Mouse (Mus musculus) urinary bladder, postnatal 14 days (tissue): Measurements from ENCODE around the gene Gcsh.

Experiments used
- DNase-seq: peaks from one replicate; pipeline ENCODE4 v3.0.0; 2021; ENCODE audit warnings: low spot score

The Gcsh gene

GRCm38 (mm10) chr8:116993095-116993867 lies at the start of gene Gcsh:
Gcsh (minus strand) TSS chr8:116993537.
- DNase-seq = peak; percentile 99

GRCm38 (mm10) chr8:117039843-117040242 lies 46.5 kb upstream of the Gcsh start:
- no peak for DNase-seq

- DNase-seq = no peak
Measured at GRCm38 (mm10) chr8:117037374-117037935, 44.1 kb upstream of the Gcsh start.

GRCm38 (mm10) chr8:117033393-117033792 lies 40.1 kb upstream of the Gcsh start:
- no peak for DNase-seq

GRCm38 (mm10) chr8:117032609-117033008 lies 39.3 kb upstream of the Gcsh start:
- no peak for DNase-seq

- DNase-seq = no peak
Measured at GRCm38 (mm10) chr8:117031476-117031875, 38.1 kb upstream of the Gcsh start.

DNA sequence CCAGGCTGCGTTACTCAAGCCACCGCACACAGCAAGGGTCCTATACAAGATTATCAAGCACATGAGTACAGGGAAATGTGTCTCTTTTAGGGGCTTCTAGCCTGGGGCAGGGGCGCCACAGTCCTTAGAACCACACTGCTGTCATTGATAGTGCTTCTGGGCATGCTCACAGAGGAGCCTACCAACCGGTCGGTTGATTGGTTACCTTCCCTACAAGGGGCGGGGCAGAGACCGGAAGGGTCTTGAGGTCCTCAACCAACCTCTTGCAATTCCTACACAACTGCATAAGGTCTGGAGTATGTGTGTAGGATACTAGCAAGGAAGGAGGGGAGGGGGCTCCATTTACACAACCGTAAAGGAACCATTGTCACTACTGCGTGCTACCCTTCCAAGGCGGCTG lies 35.3 kb upstream of the Gcsh start:
- DNase-seq = no peak

GRCm38 (mm10) chr8:117027601-117028000 lies 34.3 kb upstream of the Gcsh start:
- DNase-seq = no peak

- DNase-seq = no peak
Measured at GRCm38 (mm10) chr8:117022297-117022993, 29.1 kb upstream of the Gcsh start.

- no peak for DNase-seq
Measured at GRCm38 (mm10) chr8:117019323-117020275, 26.3 kb upstream of the Gcsh start.

DNA sequence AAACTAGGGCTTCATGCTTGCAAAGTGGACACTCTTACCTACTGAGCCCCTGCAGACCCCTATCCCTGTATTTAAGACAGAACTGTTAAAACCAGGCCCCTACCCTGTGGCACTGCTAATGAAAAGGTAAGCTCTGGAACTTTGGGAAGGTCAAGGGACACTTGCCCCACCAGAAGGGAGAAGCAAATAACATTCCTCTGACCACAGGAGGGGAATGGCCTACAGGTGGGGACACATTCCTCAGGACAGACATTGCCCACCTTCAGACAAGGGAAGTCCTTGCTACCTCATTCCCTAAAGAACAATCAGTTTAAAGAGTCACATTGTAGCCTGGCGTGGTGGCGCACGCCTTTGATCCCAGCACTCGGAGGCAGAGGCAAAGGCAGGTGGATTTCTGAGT lies 24.6 kb upstream of the Gcsh start:
- DNase-seq = no peak

- no peak for DNase-seq
Measured at GRCm38 (mm10) chr8:117017006-117017405, 23.7 kb upstream of the Gcsh start.

- no peak for DNase-seq
Measured at GRCm38 (mm10) chr8:117015670-117016069, 22.3 kb upstream of the Gcsh start.

- no peak for DNase-seq
Measured at GRCm38 (mm10) chr8:117011366-117011765, 18.0 kb upstream of the Gcsh start.

- no peak for DNase-seq
Measured at GRCm38 (mm10) chr8:116994016-116994716, 829 bp upstream of the Gcsh start.

GRCm38 (mm10) chr8:116992176-116992971 lies 963 bp downstream of the Gcsh start:
- DNase-seq = peak; percentile 31

- DNase-seq = no peak
Measured at GRCm38 (mm10) chr8:116991241-116991640, 2.1 kb downstream of the Gcsh start.

- DNase-seq = no peak
Measured at GRCm38 (mm10) chr8:116989842-116990241, 3.5 kb downstream of the Gcsh start.

GRCm38 (mm10) chr8:116980117-116980516 lies 13.2 kb downstream of the Gcsh start:
- peak; percentile 62 for DNase-seq

- peak; percentile 99 for DNase-seq
Measured at GRCm38 (mm10) chr8:116978631-116979256, 14.6 kb downstream of the Gcsh start, which contains the start of gene 1700030J22Rik. 1700030J22Rik (minus strand) TSS chr8:116978959.
